In the genomic region with DNA sequence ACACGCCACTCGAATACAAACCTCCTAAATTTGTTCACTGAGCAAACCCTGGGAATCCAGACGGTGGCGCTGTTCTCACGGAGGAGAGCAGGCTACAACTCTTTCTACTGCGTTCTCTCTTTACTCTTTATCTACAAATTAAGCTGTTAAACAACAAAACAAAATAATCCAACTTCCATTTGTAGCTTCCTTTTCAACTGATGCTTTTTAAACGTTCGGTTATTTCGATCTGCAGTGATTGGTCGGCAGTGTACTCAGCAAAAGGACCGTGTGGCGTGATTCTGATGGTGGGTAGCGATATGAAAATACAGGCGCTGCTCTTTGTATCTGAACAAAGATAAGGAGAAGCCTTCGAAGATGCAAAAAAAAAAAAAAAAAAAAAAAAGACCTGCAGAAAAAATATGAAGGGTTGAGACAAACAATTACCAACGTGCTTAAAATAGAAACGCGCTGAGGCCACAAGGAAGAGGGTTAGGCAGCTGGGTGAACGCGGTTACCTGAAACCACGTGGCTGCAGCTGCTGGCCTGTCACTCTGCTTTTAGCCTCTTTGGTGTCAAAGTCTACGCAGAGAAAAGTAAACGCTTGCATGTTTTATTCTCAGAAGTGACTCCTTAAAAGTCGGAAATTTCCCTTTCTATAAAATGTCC, we compare ENCODE assay signal across 8 mouse cellular contexts.
DNase-seq lines count a peak whose midpoint lies in the region; ATAC-seq lines count a peak whose summit lies in the region.

No protein-coding gene starts in this region.

- H3K9ac ChIP-seq in intestine, embryonic 15.5 days = peak overlapping the region; percentile 26; the same call in 1 of the 2 replicates
- no peak overlapping the region for H3K9ac ChIP-seq in liver, embryonic 15.5 days
- peak overlapping the region; percentile 55 for H3K9ac ChIP-seq in neural tube, embryonic 11.5 days (ENCODE audit: low read length)

- no peak overlapping the region for H3K27ac ChIP-seq in intestine, embryonic 15.5 days
- H3K27ac ChIP-seq in liver, embryonic 15.5 days (replicated peaks) = no peak overlapping the region
- H3K27ac ChIP-seq in neural tube, embryonic 11.5 days (ENCODE audit: low read depth, low read length) = no peak overlapping the region

- no peaks in the 10 kb centered on the region for H3K27me3 ChIP-seq in intestine, embryonic 15.5 days (replicated peaks)
- no peaks in the 10 kb centered on the region for H3K27me3 ChIP-seq in liver, embryonic 15.5 days
- H3K27me3 ChIP-seq in neural tube, embryonic 11.5 days (ENCODE audit: control insufficient read depth, insufficient read depth, low read length) = no peaks in the 10 kb centered on the region

- WGBS in intestine, embryonic 15.5 days = 3% methylated on average over 24 of the region's 24 CpGs
- WGBS in liver, embryonic 15.5 days (ENCODE audit: insufficient replicate concordance) = under 1% methylated on average over 24 of the region's 24 CpGs
- WGBS in neural tube, embryonic 11.5 days = 6% methylated on average over 24 of the region's 24 CpGs

- peak; percentile 44 for DNase-seq in urinary bladder, postnatal 25 days (ENCODE audit: low spot score)
- DNase-seq in urinary bladder, adult 2 months (ENCODE audit: low spot score) = no peak
- DNase-seq in cerebellum, adult 18-20 months = peak; percentile 54 to 62
- peak; percentile 78 for DNase-seq in neural tube, embryonic 11.5 days (ENCODE audit: low spot score)
- DNase-seq in thymus, postnatal 14 days = peak; percentile 77

- 0 out of 2 replicates have a peak, but pooled peaks cover 2% of the 10 kb centered on the region for H3K4me1 ChIP-seq in intestine, embryonic 15.5 days (replicated peaks)
- no peaks in the 10 kb centered on the region for H3K4me1 ChIP-seq in liver, embryonic 15.5 days (replicated peaks)
- no peaks in the 10 kb centered on the region for H3K4me1 ChIP-seq in neural tube, embryonic 11.5 days (ENCODE audit: control insufficient read depth, insufficient read depth, low read length)

- peak; percentile 88 for ATAC-seq in frontal cortex, adult (ENCODE audit: low TSS enrichment)
- peak; percentile 89 for ATAC-seq in intestine, embryonic 15.5 days
- no peak for ATAC-seq in liver, embryonic 15.5 days (ENCODE audit: insufficient read depth)
- no peak for ATAC-seq in neural tube, embryonic 11.5 days (ENCODE audit: insufficient read depth, low FRiP score, low TSS enrichment)

- no peaks in the 10 kb centered on the region for H3K9me3 ChIP-seq in intestine, embryonic 15.5 days
- H3K9me3 ChIP-seq in liver, embryonic 15.5 days (replicated peaks) = no peaks in the 10 kb centered on the region
- no peaks in the 10 kb centered on the region for H3K9me3 ChIP-seq in neural tube, embryonic 11.5 days (ENCODE audit: control insufficient read depth, low read length)

- peak overlapping the region; percentile 64 for H3K4me2 ChIP-seq in intestine, embryonic 15.5 days (replicated peaks)
- H3K4me2 ChIP-seq in liver, embryonic 15.5 days = peak overlapping the region; percentile 52
- H3K4me2 ChIP-seq in neural tube, embryonic 11.5 days (ENCODE audit: low read depth) = peak overlapping the region; percentile 50

- H3K36me3 ChIP-seq in intestine, embryonic 15.5 days = no peaks in the 10 kb centered on the region
- no peaks in the 10 kb centered on the region for H3K36me3 ChIP-seq in liver, embryonic 15.5 days (replicated peaks)
- no peaks in the 10 kb centered on the region for H3K36me3 ChIP-seq in neural tube, embryonic 11.5 days (ENCODE audit: control insufficient read depth, insufficient read depth, low read length)

- peak overlapping the region; percentile 34 for H3K4me3 ChIP-seq in intestine, embryonic 15.5 days (replicated peaks)
- peak overlapping the region; percentile 33 for H3K4me3 ChIP-seq in liver, embryonic 15.5 days (replicated peaks)
- peak overlapping the region; percentile 29 for H3K4me3 ChIP-seq in neural tube, embryonic 11.5 days (ENCODE audit: low read depth, low read length)

Comparison
In these comparisons a context has a peak if more than half of its experiments do, and no peak if none do; other contexts are left out.
1. ATAC-seq: peak in frontal cortex, adult (single experiment) and intestine, embryonic 15.5 days (single experiment); none in liver, embryonic 15.5 days (single experiment) and neural tube, embryonic 11.5 days (single experiment).
2. Peak in every context shown above with its lines, with median percentiles within 50 percentile points of each other: H3K4me2 ChIP-seq and H3K4me3 ChIP-seq.